Mouse (Mus musculus): ENCODE data around the gene Rdh9. TPM values are rescaled to one million over a fixed set of nuclear protein-coding genes. Genes with fewer than 3 reads are reported as not detected.

Rdh9 gene
- polyA plus RNA-seq (2012; rRNA removed) = 8.0 and 40.9 TPM in 2 replicates

DNA sequence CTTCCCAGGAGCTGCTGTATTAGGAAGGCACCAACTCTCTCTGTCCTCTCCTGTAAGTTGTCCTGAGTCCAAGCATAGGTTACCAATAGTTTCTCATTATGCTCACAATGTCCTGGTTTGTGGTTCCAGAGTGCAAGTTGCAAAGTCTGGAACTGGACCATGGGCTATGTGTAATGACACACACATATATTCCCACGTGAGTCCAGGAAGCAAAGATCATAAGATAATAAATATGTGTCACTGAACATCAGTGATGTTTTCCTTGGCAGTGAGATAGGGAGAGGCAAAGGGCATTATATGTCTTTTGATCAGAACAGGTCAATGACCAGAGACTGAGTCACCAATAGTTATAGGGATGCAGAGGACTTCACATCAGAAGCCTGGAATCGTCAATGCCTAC, at the start of gene Rdh9:
Gene Rdh9 (plus strand): TSS at position 376 of the 400 bp plus-strand sequence.
- no peak for TF ChIP-seq POLR2A (IDR thresholded peaks at IDR 0.05; ENCODE audit: low read depth, low read length)
- no peak for TF ChIP-seq CTCF (IDR thresholded peaks at IDR 0.05; ENCODE audit: extremely low read depth, insufficient read length, insufficient replicate concordance, low read depth, low read length)
- no peaks in the 10 kb centered on the region for H3K27me3 ChIP-seq (ENCODE audit: control insufficient read depth, insufficient read depth, low read length)
- H3K27ac ChIP-seq (ENCODE audit: insufficient read depth, low read depth, low read length) = peak within 1 kb of the TSS; percentile 88
- peak within 1 kb of the TSS; percentile 49 for H3K4me3 ChIP-seq (ENCODE audit: low read depth, low read length)
- H3K36me3 ChIP-seq (ENCODE audit: control insufficient read depth, insufficient read depth, low read length) = no peaks in the 10 kb centered on the region
- H3K4me1 ChIP-seq (ENCODE audit: control insufficient read depth, insufficient read depth, insufficient read length, low read length) = peaks cover 8% of the 10 kb centered on the region; the same call in 1 of the 2 replicates
- 18% methylated on average over 2 of the region's 2 CpGs for WGBS

DNA sequence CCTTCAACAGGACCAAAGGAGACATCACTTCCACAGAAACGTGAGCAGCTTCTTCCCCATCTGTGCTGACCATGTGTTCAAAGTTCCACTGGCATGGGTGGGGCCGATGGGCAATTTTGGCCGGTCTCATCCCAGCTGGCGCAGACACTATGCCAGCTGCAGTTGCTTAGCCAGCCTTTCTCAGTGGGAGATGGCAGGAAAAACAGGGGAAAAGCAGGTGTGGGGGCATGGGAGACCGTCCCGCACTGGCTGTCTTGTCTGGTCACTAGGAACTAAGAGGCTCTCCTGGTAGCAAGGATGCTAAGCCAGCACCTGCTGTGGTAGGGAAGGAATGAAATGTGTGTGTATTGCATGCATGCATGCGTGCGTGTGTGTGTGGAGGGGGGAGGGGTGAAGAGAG, 47.7 kb upstream of the Rdh9 start:
- no peak overlapping the region for H3K27ac ChIP-seq (ENCODE audit: insufficient read depth, low read depth, low read length)

GRCm38 (mm10) chr10:127730285-127730932, 45.8 kb upstream of the Rdh9 start:
- Histone ChIP-seq H3K27ac (ENCODE audit: insufficient read depth, low read depth, low read length) (no peak overlapping the region), H3K36me3 (ENCODE audit: control insufficient read depth, insufficient read depth, low read length) (no peaks in the 10 kb centered on the region), H3K27me3 (ENCODE audit: control insufficient read depth, insufficient read depth, low read length) (no peaks in the 10 kb centered on the region), H3K4me3 (ENCODE audit: low read depth, low read length) (no peak overlapping the region), H3K4me1 (ENCODE audit: control insufficient read depth, insufficient read depth, insufficient read length, low read length) (peaks cover 5% of the 10 kb centered on the region; the same call in 1 of the 2 replicates)
- no peak for TF ChIP-seq CTCF (IDR thresholded peaks at IDR 0.05; ENCODE audit: extremely low read depth, insufficient read length, insufficient replicate concordance, low read depth, low read length)
- no peak for TF ChIP-seq POLR2A (IDR thresholded peaks at IDR 0.05; ENCODE audit: low read depth, low read length)
- WGBS = 73% methylated on average over 11 of the region's 11 CpGs

More for the DNA sequence above, 47.7 kb upstream of the Rdh9 start:
- Histone ChIP-seq H3K4me3 (ENCODE audit: low read depth, low read length) (no peak overlapping the region), H3K4me1 (ENCODE audit: control insufficient read depth, insufficient read depth, insufficient read length, low read length) (peaks cover 2% of the 10 kb centered on the region; the same call in 1 of the 2 replicates), H3K27me3 (ENCODE audit: control insufficient read depth, insufficient read depth, low read length) (no peaks in the 10 kb centered on the region), H3K36me3 (ENCODE audit: control insufficient read depth, insufficient read depth, low read length) (no peaks in the 10 kb centered on the region)
- 55% methylated on average over 8 of the region's 8 CpGs for WGBS
- TF ChIP-seq POLR2A (IDR thresholded peaks at IDR 0.05; ENCODE audit: low read depth, low read length) (no peak), CTCF (IDR thresholded peaks at IDR 0.05; ENCODE audit: extremely low read depth, insufficient read length, insufficient replicate concordance, low read depth, low read length) (no peak)

DNA sequence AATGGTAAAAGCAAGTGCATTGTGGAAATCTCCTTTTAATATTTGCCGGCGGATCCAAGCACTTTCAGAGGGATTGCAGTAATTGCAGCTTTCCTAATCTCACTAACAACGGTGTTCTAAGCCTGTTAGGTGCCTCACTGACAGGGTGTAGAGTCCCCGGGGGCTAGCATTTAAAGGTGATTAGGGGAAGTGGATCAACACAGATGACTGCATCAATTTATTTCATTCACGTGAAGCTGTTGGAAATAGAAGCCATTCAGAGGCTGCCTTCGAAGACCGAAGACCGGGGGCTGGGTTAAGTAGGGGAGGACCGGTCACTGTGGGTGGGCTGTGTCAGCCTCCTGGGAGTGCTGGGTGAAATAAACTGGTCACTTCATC, 45.3 kb upstream of the Rdh9 start:
- no peaks in the 10 kb centered on the region for H3K27me3 ChIP-seq (ENCODE audit: control insufficient read depth, insufficient read depth, low read length)
- no peak overlapping the region for H3K27ac ChIP-seq (ENCODE audit: insufficient read depth, low read depth, low read length)
- H3K4me3 ChIP-seq (ENCODE audit: low read depth, low read length) = no peak overlapping the region
- H3K4me1 ChIP-seq (ENCODE audit: control insufficient read depth, insufficient read depth, insufficient read length, low read length) = peaks cover 5% of the 10 kb centered on the region; the same call in 1 of the 2 replicates
- TF ChIP-seq POLR2A (IDR thresholded peaks at IDR 0.05; ENCODE audit: low read depth, low read length) = no peak
- no peak for TF ChIP-seq CTCF (IDR thresholded peaks at IDR 0.05; ENCODE audit: extremely low read depth, insufficient read length, insufficient replicate concordance, low read depth, low read length)
- WGBS = 61% methylated on average over 9 of the region's 9 CpGs
- no peaks in the 10 kb centered on the region for H3K36me3 ChIP-seq (ENCODE audit: control insufficient read depth, insufficient read depth, low read length)

- Histone ChIP-seq H3K4me1 (ENCODE audit: control insufficient read depth, insufficient read depth, insufficient read length, low read length) (peaks cover 9% of the 10 kb centered on the region; the same call in 1 of the 2 replicates), H3K4me3 (ENCODE audit: low read depth, low read length) (no peak overlapping the region), H3K36me3 (ENCODE audit: control insufficient read depth, insufficient read depth, low read length) (no peaks in the 10 kb centered on the region), H3K27me3 (ENCODE audit: control insufficient read depth, insufficient read depth, low read length) (no peaks in the 10 kb centered on the region), H3K27ac (ENCODE audit: insufficient read depth, low read depth, low read length) (no peak overlapping the region)
- TF ChIP-seq POLR2A (IDR thresholded peaks at IDR 0.05; ENCODE audit: low read depth, low read length) (no peak), CTCF (IDR thresholded peaks at IDR 0.05; ENCODE audit: extremely low read depth, insufficient read length, insufficient replicate concordance, low read depth, low read length) (no peak)
- WGBS = 16% methylated on average over 5 of the region's 5 CpGs
These were observed 44.8 kb upstream of the Rdh9 start for GRCm38 (mm10) chr10:127731397-127731796.

GRCm38 (mm10) chr10:127734434-127734833, 41.8 kb upstream of the Rdh9 start:
- WGBS = 20% methylated on average over 5 of the region's 5 CpGs
- H3K4me1 ChIP-seq (ENCODE audit: control insufficient read depth, insufficient read depth, insufficient read length, low read length) = peaks cover 24% of the 10 kb centered on the region; the same call in 1 of the 2 replicates
- no peaks in the 10 kb centered on the region for H3K27me3 ChIP-seq (ENCODE audit: control insufficient read depth, insufficient read depth, low read length)
- TF ChIP-seq POLR2A (IDR thresholded peaks at IDR 0.05; ENCODE audit: low read depth, low read length) (no peak), CTCF (IDR thresholded peaks at IDR 0.05; ENCODE audit: extremely low read depth, insufficient read length, insufficient replicate concordance, low read depth, low read length) (peak; percentile 66; the same call in 1 of the 2 replicates)
- no peaks in the 10 kb centered on the region for H3K36me3 ChIP-seq (ENCODE audit: control insufficient read depth, insufficient read depth, low read length)
- H3K27ac ChIP-seq (ENCODE audit: insufficient read depth, low read depth, low read length) = no peak overlapping the region; the same call in 1 of the 2 replicates
- no peak overlapping the region for H3K4me3 ChIP-seq (ENCODE audit: low read depth, low read length)

DNA sequence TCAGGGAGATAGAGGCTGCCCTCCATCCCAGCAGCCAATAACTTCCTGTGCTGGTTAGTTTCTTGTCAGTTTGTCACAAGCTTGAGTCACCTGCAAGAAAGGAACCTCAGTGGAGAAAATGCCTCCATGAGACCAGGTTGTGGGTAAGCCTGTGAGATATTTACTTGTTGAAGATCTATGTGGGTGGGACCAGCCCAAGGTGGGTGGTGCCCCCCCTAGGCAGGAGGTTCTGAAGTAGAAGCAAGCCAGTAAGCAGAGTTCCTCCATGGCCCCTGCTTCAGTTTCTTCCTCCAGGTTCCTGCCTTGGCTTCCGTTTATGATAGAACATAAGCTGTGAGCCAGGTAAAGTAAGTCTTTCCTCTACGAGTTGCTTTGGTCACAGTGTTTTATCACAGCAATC, 39.9 kb upstream of the Rdh9 start:
- peak overlapping the region; percentile 76 for H3K27ac ChIP-seq (ENCODE audit: insufficient read depth, low read depth, low read length)
- H3K36me3 ChIP-seq (ENCODE audit: control insufficient read depth, insufficient read depth, low read length) = no peaks in the 10 kb centered on the region; the same call in 1 of the 2 replicates
- H3K4me1 ChIP-seq (ENCODE audit: control insufficient read depth, insufficient read depth, insufficient read length, low read length) = peaks cover 24% of the 10 kb centered on the region; the same call in 1 of the 2 replicates
- H3K4me3 ChIP-seq (ENCODE audit: low read depth, low read length) = no peak overlapping the region
- TF ChIP-seq POLR2A (IDR thresholded peaks at IDR 0.05; ENCODE audit: low read depth, low read length) (no peak), CTCF (IDR thresholded peaks at IDR 0.05; ENCODE audit: extremely low read depth, insufficient read length, insufficient replicate concordance, low read depth, low read length) (no peak)
- H3K27me3 ChIP-seq (ENCODE audit: control insufficient read depth, insufficient read depth, low read length) = no peaks in the 10 kb centered on the region
- WGBS = 52% methylated on average over 2 of the region's 2 CpGs
